Mouse (Mus musculus) cerebellum, postnatal 36 days (tissue): Measurements from ENCODE around the gene Gm11444.

Experiments used
- DNase-seq, 2 experiments: peaks; one replicate each; pipeline ENCODE4 v3.0.0; 2021 to 2022; ENCODE audit warnings: mixed read lengths in 2 of 2

Gene Gm11444

DNA sequence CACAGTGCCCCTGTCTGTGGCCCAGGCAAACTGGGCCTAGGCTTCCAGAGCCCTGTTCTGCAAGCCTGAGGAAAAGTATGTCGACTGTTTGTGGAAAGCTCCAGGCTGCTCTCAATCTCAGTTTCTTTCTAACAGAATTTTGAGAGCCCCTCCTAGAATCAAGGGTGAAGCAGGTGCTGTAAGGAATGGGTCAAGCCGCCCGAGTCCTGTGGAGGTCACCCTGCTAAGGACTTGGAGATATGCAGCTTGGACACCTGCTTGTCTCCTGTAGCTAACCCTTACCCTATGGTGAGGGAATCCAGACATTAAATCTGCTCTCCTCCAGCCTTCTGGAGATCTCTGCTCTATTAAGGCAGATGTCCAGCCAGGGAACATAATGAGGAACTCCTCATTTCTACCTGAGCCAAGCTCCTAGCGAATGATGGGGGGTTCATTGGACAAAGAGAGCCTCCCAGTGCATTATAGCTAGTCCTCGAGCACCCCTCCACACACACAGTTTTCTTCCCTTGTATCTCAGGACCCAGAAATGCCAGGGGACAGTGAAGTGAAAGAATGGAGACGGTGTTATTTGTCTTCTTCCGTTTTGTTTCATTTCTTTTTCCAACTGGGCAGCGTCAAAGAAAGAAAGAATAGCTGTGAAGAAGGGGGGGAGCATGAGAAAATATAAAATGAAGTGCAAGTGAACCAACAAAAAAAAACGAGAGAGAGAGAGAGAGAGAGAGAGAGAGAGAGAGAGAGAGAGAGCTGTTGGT, 15.0 kb downstream of the Gm11444 start:
- no peak for DNase-seq

DNA sequence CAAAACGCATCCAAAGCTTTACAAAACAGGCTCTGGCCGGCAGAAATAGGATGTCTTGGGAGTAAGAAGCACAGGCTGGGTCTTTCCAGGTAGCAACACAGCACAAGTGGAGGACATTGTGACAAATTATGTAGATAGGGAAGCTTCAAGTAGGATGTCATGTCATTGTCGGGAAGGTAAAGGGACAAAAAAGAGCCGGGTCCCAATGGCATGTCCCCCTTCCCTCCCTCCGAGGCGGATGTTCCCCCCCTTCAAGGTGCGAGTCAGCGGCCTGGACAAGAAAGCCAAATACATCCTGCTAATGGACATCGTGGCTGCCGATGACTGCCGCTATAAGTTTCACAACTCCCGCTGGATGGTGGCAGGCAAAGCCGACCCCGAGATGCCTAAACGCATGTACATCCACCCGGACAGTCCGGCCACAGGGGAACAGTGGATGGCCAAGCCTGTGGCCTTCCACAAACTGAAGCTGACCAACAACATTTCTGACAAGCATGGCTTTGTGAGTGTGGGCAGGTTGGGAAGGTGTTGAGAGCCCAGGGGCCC, 15.7 kb downstream of the Gm11444 start:
- DNase-seq: no peak

DNA sequence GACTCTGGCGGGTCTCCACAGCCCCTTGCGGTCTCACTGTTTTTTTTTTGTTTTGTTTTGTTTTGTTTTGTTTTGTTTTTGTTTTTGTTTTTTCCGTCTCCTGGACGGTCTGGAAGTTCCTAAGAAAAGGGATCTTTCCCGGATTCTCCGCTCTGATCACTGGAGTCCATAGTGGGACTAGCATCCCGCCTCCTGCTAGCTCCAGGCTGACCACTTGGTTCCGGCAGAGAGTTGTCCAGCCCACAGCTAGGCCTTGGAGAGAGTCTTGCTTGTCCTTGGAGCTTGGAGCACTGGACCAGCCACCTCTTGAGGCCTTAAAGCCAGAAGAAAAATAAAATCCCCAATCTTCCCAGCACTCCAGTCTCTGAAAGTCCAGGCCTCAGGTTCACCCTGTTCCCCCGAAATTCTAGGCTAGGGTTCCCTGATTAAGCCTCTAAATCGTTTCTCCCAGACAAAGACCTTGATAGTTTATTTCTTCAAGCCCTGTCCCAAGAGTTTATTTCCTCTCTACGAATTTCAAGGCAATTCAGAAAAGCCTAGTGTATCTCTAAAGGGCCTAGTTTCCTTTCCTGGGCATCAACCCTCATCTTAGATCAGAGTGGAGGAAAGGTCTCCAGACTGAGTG, 16.3 kb downstream of the Gm11444 start:
- peak in 1 of 2 experiments; percentile 43 for DNase-seq

DNA sequence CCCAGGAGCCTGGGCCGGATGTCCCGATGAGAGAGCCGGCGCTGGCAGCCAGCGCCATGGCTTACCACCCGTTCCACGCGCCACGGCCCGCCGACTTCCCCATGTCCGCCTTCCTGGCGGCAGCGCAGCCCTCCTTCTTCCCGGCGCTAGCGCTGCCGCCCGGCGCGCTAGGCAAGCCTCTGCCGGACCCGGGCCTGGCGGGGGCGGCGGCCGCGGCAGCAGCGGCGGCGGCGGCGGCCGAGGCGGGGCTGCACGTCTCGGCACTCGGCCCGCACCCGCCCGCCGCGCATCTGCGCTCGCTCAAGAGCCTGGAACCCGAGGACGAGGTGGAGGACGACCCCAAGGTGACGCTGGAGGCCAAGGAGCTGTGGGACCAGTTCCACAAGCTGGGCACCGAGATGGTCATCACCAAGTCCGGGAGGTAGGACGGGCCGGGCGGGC, 17.0 kb downstream of the Gm11444 start:
- no peak for DNase-seq

DNA sequence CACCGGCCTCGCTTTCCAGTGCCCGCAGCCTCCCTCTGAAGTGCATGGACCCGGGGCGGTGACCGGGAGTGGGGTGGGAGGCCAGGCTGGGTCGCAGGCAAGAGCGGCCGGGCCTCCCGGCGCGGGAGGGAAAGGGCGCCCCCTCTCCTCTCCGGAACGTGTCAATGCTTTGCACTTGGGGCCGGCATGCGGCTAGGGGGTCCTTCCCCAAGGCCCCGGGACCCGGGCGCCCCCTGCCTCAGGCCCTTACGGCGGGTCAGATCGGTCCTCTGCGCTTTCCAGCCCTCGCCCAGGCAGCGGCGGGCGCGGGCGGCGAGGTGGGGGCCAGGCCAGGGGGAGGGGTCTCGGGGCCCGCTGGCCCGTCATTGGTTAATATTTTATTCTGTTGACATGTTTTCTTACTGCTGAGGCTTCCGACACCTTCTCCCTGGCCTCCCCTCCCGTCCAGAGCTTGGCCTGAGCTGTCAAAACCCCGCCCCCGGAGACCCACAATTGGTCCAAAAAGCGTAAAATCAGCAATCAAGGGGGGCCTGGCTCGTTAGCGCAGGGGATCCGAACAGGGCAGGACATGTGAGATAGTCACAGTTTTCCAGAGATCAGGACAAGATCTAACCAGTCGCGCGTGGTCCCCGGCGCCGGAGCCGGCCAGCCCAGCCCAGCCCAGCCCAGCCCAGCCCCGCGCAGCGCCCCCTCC, 17.8 kb downstream of the Gm11444 start, which contains the start of gene Tbx2:
Gene Tbx2 (plus strand): TSS at position 321 of the 694 bp plus-strand sequence.
- DNase-seq: no peak

DNA sequence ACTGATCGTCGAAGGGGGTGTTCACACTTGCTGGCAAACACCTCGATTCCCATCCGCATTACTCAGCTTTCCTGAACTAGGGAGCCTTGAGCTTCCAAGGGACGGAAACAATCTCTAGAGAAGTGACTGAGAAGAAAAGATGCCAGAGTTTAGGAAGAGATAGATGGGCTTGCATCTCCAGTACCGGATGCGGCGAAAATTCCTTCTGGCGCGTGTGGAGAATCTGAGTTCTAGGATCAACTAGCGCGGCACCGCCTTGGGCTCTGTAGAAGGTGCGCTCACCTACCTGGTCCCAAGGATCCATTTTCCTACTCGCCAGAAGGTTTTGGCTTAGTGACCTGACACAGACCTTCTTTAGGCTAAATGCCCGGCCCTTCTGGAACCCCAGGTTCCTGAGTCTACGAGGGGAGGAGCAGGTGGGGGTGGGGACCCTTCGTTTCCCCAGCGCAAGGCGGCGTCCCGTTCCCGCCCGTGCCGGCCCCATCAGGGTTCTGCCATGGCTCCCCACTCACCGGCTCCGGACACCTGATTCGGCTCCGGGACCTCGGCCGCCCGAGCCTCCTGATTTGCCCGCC, 18.4 kb downstream of the Gm11444 start:
- DNase-seq: no peak

DNA sequence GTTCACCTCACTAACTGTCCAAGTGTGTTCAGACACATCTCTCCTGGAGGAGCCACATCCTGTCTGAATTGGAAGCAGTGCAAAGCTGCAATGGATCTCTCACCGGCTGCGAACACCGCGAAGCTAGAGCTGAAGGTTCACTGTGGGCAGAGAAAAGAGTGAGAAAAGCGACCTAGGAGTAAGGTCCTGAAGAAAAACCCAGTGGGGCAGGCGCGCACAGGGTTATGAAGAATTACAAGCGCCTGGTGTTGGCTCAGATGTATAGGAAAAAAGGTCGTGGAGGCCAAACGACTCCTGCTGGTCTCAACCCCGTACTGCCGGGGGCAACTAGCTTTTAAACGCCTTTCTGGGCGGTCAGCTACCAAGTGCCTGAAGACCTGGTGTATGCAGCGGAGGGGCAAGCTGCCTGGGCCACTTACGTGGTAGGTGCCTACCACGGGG, 19.2 kb downstream of the Gm11444 start:
- DNase-seq: no peak

DNA sequence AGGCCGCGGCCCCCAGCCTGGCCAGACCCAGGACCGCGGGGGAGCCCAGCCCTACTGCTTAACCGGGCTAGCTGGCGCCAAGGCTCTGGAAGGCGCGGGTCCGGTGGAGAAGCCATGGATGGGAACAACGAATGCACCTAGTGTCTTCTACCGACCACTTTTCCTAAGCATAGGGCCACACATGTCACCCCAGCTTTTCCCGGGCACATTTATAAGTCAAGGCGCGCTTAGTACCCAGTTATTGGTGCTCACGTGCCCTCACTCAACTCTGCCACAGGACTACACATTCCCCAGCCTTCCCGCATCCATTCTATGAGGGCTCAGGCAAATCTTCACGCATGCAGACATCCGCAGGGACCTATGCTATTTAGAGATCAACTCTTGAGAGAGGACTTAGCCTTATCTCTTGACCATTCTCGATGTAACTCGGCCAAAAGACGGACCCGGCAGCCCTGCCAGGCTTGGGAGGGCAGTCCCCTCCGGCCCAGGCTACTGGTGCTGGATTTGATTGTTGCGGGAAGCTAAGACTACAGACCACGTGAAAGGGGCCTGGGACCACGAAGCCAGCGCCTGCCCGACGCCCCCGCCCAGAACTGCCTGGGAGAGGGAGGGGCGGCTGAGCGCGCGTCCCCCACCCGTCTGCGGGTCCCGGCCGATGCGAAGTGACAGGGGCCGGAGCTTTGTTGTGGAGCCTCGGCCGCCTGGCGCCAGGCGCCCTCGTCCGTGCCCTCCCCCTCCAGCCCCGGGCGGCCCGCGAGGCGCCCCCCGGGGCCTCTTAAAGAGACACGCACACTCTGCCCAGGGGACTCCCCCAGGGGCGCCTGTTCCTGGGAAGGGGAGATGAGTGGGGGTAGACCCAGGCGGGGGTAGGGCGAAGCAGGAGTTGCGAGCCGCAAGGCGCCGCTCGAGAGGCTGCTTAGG, 20.4 kb downstream of the Gm11444 start:
- DNase-seq: no peak

DNA sequence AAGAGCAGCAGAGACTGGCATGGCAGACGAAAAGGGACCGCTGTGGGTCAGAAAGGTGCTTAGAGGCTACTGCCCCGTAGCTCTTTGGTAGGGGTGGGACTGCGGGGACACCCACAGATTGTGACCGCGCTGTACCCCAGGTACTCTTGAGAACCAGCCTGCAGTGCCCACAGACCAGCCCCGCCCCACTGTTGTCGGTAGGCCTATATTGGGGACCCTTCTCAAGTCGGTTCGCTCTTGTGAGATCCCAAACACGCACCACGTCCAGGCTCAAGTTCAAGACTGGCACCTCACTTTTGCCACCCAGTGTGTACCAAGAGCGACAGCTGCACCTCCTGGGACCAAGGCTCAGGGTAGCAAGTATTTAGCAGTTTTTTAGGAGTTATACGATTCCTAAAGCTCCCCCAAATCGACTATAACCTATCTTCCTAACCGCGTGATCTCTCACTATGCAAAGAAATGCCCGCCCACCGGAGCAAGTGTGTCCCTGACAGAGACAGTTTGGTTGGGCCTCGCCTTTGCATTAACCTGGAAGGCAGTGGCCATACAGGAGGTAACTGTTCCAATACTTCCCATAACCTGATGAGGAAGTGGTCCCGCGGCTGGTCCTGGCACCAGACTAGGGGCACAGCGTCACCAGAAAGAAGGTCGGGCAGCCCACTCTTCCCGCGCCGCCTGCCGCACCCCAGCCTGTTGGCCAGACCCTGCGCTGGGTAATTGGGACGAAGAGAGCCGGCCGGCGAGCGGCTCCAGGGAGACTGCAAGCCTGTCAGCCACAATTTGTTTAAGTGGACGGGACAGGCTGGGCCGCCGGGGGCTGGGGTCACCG, 21.2 kb downstream of the Gm11444 start:
- DNase-seq: no peak

DNA sequence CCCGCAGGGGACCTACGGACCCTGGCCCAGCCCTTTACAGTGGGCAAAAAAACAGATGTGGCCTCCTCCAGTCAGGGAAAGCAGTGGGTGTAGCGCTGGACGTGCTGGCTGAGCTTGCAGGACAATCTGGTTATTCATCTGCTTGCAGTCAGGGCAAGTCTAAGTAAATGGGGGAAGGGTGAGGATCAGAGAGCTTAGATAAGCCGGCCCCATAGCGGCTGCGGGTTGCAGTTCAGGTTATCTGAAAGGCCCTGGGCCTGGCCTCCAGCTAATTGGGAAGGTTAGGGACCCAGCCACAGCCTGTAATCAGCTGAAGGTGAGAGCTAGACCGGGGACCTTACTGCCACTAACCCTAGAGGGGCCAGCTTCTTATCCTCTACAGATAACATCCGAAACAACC, 22.8 kb downstream of the Gm11444 start:
- DNase-seq: no peak

DNA sequence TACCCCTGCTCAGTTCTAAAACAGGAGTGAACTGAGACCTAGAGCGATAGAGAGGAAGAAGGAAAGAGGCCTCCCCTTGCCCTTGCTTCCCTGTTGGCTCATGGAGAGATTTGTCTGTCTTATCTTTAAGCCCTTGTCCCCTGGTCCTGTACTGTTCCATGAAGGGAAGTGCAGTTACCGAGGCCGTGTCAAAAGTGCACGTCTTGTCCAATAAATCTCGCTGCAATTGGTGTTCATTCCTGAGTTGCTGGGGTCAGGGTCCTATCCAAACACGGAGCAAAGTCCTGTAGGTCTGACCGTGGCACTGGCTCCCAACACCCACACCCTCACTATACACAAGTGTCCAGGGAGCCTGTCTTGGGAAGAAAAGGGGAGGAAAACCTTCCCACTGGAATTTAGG, 24.3 kb downstream of the Gm11444 start:
- no peak for DNase-seq

DNA sequence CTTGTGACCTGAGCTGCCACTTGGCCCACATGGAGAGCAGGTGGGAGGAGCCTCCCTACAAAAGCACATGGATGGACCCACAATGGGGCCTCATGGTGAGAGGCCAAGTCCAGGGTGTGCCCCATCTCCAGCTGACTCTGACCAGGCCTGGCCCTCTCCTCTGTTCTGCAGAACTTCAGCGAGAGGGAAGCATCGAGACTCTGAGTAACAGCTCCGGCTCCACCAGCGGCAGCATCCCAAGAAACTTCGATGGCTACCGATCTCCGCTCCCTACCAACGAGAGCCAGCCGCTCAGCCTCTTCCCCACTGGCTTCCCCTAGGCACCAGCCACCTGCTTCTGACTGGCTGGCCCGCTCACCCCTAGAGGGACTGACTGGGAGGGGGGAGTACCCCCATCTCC, 25.1 kb downstream of the Gm11444 start:
- DNase-seq: no peak

DNA sequence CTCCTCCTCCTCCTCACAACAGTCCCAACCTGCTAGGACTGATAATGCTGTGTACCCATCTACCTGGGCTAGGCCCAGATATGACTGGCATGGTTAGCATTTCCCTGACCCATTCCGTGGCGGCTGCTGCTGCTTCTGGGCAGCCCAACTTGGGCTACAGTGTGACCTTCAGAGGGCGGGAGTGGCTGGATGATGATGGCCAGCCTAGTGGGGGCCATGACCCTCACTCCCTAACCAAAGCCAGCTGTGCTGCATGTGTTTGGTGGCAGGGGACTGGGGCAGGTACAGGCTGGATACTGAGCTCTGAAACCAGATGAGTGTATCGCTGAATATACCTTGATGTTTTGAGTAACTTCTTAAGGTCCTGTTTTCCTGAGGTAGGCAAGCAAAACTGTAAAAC, 26.3 kb downstream of the Gm11444 start:
- DNase-seq: no peak

DNA sequence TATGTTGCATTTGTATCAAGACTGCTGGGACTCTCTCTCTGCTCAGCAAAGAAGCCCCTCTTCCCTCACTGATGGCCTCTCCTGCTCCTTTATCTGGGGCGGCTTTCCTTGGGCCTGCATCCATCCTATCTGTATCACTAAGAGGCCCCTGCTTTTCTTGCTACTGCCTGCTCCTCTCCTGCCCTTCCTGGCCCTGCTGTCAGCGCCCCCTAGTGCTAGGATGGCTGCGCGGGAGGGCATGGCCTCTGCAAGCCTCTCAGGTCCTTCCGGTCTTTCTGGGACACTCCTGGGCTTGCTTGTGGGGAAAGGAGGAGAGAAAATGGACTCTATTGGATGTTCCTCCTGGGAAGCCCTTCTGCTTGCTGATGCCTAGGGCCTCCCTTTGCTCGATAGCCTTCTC, 27.0 kb downstream of the Gm11444 start:
- peak; percentile 51 to 62 for DNase-seq

DNA sequence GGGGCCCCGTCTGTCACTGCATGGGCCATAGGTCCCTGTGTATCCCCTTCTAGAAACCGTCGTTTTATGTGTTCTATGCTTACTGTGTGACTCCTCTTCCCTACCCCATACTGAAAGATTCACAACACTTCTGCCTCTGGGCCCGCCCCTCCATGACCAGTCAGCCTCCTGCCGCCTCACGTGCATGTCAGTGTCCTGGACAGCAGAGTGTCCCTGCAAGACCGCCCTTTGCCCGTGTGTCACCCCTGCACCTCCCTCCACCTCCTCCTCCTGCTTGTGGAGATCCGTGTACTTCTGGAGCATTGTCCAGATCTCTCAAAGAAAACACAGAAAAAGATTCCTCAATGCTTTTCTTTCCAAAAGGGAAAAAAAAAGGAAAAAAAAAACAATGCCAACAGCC, 28.5 kb downstream of the Gm11444 start:
- no peak for DNase-seq

DNA sequence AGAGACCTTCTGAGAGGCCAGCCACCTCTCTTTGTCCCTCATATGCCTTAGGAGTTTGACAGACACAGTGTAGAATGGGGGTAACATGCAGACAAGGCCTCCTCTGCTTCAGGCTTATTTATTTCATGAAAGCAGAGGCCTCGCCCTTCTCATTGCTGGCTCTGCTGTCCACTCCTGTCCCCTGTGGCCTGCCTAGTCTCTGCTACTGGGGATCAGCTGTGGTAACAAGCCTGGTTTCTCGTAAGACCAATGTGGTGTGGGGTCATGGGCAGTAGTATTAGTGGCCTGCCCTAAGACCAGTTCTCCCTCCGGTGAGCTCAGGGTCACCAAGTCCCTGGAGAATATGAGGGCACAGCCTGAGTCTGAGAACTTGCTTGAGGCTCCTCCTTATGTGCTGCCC, 29.2 kb downstream of the Gm11444 start:
- no peak for DNase-seq

DNA sequence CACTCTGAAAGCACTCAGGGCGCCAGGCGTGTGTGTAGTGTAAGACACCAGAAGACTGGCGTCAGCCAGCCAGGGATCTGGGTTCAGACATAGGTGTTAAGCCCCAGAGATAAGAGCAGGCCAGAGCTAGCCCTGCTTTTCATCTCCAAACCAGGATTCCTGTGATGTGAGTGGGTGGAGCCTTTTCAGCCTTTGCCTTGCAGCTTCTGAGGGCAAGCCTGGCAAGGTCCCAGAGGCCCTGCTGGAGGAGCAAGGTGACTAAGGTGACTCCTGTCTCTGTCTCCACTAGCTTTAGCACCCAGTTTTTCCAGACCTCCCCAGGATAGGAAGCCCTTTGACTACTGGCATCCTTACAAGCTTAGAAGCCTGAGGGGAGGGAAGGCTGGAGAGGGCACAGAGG, 31.7 kb downstream of the Gm11444 start:
- no peak for DNase-seq

DNA sequence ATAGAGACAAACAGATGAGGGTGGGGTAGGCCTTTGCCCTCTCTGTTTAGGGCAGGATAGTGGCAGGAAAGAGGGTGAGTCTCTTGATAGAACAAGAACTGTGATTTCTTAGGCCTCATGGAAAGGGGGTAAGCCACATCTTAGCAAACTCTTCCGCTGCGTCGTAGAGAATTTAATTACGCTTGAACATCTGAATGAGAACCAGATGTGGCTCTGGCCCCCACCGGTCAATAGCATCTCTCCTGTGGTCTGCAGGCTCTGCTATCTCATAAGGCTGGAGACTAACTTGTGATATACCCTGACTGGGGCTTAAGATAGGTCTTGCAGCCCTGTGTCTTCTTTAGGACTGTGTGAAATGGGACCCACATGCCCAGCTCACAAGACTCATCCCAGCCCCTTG, 33.7 kb downstream of the Gm11444 start:
- no peak for DNase-seq

DNA sequence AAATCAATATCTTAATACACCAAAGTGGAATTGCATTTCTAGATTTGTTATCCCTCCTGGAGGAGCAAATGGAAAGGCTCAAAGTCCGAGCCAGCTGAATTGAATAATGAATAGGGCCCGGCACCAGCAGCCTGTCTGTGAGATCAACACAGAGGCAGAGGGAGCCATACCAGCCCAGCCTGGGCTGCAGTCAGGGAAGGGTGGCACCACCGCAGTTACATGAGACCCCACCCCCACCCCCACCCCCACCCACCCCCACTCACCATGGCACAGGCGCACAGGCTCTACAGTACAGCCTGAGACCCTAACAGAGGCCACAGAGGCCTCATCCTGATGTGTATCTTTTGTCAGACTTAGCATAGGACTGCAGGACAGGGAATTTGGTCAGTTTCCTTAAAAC, 35.5 kb downstream of the Gm11444 start:
- no peak for DNase-seq

DNA sequence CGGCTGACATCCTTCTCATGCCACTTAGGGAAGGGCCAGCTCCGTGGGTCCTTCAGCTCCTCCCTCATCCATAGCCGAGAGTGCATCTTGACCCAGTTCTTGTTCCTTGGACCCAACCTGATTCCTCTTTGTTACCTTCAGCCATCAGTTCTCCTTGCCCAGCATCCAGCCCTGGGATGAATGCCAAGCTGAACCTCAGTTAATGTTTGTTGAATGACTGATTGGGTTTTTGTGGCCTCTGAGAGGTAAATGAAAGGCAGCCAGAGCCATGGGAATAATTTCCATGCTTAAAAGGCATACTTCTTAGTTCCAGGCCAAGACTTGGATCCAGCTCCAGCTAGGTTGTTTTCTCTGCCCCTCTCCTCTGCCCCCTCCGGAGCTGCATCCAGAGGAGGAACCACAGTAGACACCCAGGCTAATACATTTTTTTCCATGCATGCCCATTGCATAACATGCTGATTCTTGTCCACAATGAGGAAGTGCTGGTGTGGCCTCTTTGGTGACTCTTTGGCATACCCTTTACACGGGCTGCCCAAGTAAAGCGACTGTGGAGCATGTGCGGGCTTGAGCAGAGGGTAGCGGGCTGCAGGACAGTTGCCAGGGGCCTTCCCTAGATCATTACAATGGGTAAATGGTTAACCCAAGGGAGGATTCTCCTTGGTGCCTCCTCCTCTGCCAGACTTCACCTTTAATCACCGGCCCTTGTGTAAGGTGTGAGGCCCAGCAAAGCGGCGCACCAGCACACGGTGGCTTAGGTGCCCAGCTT, 37.7 kb downstream of the Gm11444 start:
- no peak for DNase-seq
